In genomic region chr13:36728509-36728908, GRCm38 (mm10) we compare ENCODE assay signal across 13 mouse cellular contexts. TPM values are rescaled to one million over a fixed set of nuclear protein-coding genes. Genes with fewer than 3 reads are reported as not detected.
DNase-seq lines count a peak whose midpoint lies in the region; ATAC-seq lines count a peak whose summit lies in the region.
"Had no signal": no experiment of that assay in that cellular context is flagged by ENCODE, and none has a peak within 500 bp of the region (broad histone marks: within the 10 kb centered on the region; RNA-seq: fewer than 3 reads in every experiment).

No protein-coding gene starts in this region.

- H3K4me1 ChIP-seq in forebrain, embryonic 12.5 days, result peaks cover 39% of the 10 kb centered on the region
- peaks cover 30% of the 10 kb centered on the region for H3K4me1 ChIP-seq in hindbrain, embryonic 15.5 days (replicated peaks)
- H3K4me1 ChIP-seq in midbrain, embryonic 13.5 days (replicated peaks), result peaks cover 47% of the 10 kb centered on the region

- 0 out of 2 replicates have a peak overlapping the region, but pooled peaks have one; percentile 56 for H3K9ac ChIP-seq in forebrain, embryonic 12.5 days
- H3K9ac ChIP-seq in hindbrain, embryonic 15.5 days, result no peak overlapping the region
- H3K9ac ChIP-seq in midbrain, embryonic 13.5 days (replicated peaks), result peak overlapping the region; percentile 87
- H3K9ac ChIP-seq: liver, embryonic 12.5 days had no signal

- DNase-seq in cerebellum, adult 11 months, result peak; percentile 8
- no peak for DNase-seq in cerebellum, adult 8-10 months
- DNase-seq in frontal cortex, postnatal 10 days (ENCODE audit: low spot score in 2 of 2), result no peak
- DNase-seq: adrenal gland, postnatal 14 days; gastrocnemius, postnatal 36 days; kidney, postnatal 36 days; lung, postnatal 4 days had no signal

- WGBS in forebrain, embryonic 12.5 days, result 6% methylated on average over 5 of the region's 5 CpGs
- 11% methylated on average over 5 of the region's 5 CpGs for WGBS in hindbrain, embryonic 15.5 days
- 5% methylated on average over 5 of the region's 5 CpGs for WGBS in midbrain, embryonic 13.5 days

- H3K4me3 ChIP-seq in forebrain, embryonic 12.5 days (replicated peaks), result peak overlapping the region; percentile 40
- H3K4me3 ChIP-seq in hindbrain, embryonic 15.5 days, result peak overlapping the region; percentile 46
- peak overlapping the region; percentile 60 for H3K4me3 ChIP-seq in midbrain, embryonic 13.5 days (replicated peaks)
- H3K4me3 ChIP-seq: liver, embryonic 12.5 days had no signal

- peak overlapping the region; percentile 67 for H3K4me2 ChIP-seq in forebrain, embryonic 12.5 days
- peak overlapping the region; percentile 72 for H3K4me2 ChIP-seq in hindbrain, embryonic 15.5 days
- peak overlapping the region; percentile 73 for H3K4me2 ChIP-seq in midbrain, embryonic 13.5 days (replicated peaks)

- ATAC-seq in forebrain, embryonic 12.5 days (ENCODE audit: low FRiP score), result no peak
- no peak for ATAC-seq in hindbrain, embryonic 15.5 days (ENCODE audit: low FRiP score, low read depth)
- ATAC-seq in midbrain, embryonic 13.5 days, result no peak
- ATAC-seq in inflammation-experienced regulatory T-cells, adult 6 months, result no peak
- no peak for ATAC-seq in frontal cortex, adult (ENCODE audit: low TSS enrichment)
- ATAC-seq: liver, embryonic 12.5 days had no signal

- peaks cover 79% of the 10 kb centered on the region for H3K27me3 ChIP-seq in forebrain, embryonic 12.5 days
- peaks cover 22% of the 10 kb centered on the region for H3K27me3 ChIP-seq in hindbrain, embryonic 15.5 days
- peaks cover 67% of the 10 kb centered on the region for H3K27me3 ChIP-seq in midbrain, embryonic 13.5 days

- H3K27ac ChIP-seq in forebrain, embryonic 12.5 days, result peak overlapping the region; percentile 90
- peak overlapping the region; percentile 95 for H3K27ac ChIP-seq in hindbrain, embryonic 15.5 days (replicated peaks)
- peak overlapping the region; percentile 98 for H3K27ac ChIP-seq in midbrain, embryonic 13.5 days
- H3K27ac ChIP-seq: liver, embryonic 12.5 days had no signal

- H3K36me3 ChIP-seq in forebrain, embryonic 12.5 days (replicated peaks), result no peaks in the 10 kb centered on the region
- H3K36me3 ChIP-seq in hindbrain, embryonic 15.5 days, result no peaks in the 10 kb centered on the region
- no peaks in the 10 kb centered on the region for H3K36me3 ChIP-seq in midbrain, embryonic 13.5 days
- H3K36me3 ChIP-seq: liver, embryonic 12.5 days had no signal

- no peaks in the 10 kb centered on the region for H3K9me3 ChIP-seq in forebrain, embryonic 12.5 days
- H3K9me3 ChIP-seq in hindbrain, embryonic 15.5 days, result no peaks in the 10 kb centered on the region
- no peaks in the 10 kb centered on the region for H3K9me3 ChIP-seq in midbrain, embryonic 13.5 days
- H3K9me3 ChIP-seq: liver, embryonic 12.5 days had no signal

RNA-seq across cellular contexts. Expression of gene Nrn1, which starts 6.4 kb away (rescaled TPM):
- 43.5 and 43.8 TPM in 2 replicates for polyA plus RNA-seq in forebrain, embryonic 12.5 days (2016; fragmentation: Nextera tagmentation; extraction: Ambion mirVana)
- 76.0 and 78.5 TPM in 2 replicates for polyA plus RNA-seq in hindbrain, embryonic 15.5 days (2015; fragmentation: Nextera tagmentation; extraction: Ambion mirVana)
- polyA plus RNA-seq in midbrain, embryonic 13.5 days (2015; fragmentation: Nextera tagmentation; extraction: Ambion mirVana), result 76.3 and 79.8 TPM in 2 replicates
- polyA plus RNA-seq in inflammation-experienced regulatory T-cells, adult 6 months (2017; shearing (Covaris generic)), result 10 to 100 TPM; 36.9 to 46.4 (median 42.7) TPM
